Mouse (Mus musculus): ENCODE measurements at regions not wholly inside any gene's neighbourhood (a gene's known extent, or its start where the extent isn't known, plus 50 kb on each side); places are given as distances from the start of the nearest gene placed in this dataset.

DNA sequence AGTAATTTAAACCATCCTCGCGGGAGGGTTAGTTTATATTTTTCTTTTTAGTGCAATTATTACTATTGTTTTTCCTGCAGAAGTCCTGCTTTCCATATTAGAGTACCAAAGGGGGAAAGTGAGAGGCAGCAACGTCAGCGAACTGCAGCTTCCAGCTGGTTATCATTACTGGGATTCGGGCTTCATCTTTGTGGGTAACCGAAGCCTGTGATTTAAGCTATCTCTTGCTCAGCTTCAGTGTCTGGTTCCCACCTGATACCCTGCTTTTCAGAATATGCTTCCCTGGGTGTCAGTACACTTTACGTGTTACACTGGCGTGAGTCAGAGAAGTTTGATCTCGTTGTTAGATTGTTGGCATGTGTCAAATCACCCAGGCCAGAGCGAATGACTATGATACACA lies 539.3 kb downstream of the Bnc2 start:
- H3K4me2 ChIP-seq (replicated peaks; ENCODE audit: low read depth, low read length), result no peak overlapping the region
- no peaks in the 10 kb centered on the region for H3K36me3 ChIP-seq (ENCODE audit: insufficient read depth, low read length)
- H3K4me3 ChIP-seq (ENCODE audit: low read length), result no peak overlapping the region
- no peak overlapping the region for H3K9ac ChIP-seq (replicated peaks; ENCODE audit: low read length)
- H3K9me3 ChIP-seq (ENCODE audit: low read length), result peaks cover under 1% of the 10 kb centered on the region; the same call in 1 of the 2 replicates
- no peaks in the 10 kb centered on the region for H3K27me3 ChIP-seq (ENCODE audit: insufficient read depth, low read length)
- no peak for ATAC-seq (ENCODE audit: low FRiP score, low TSS enrichment)
- no peak overlapping the region for H3K27ac ChIP-seq (ENCODE audit: low read length)
- 72% methylated on average over 10 of the region's 10 CpGs for WGBS
- H3K4me1 ChIP-seq (ENCODE audit: insufficient read depth, low read length), result peaks cover 14% of the 10 kb centered on the region

DNA sequence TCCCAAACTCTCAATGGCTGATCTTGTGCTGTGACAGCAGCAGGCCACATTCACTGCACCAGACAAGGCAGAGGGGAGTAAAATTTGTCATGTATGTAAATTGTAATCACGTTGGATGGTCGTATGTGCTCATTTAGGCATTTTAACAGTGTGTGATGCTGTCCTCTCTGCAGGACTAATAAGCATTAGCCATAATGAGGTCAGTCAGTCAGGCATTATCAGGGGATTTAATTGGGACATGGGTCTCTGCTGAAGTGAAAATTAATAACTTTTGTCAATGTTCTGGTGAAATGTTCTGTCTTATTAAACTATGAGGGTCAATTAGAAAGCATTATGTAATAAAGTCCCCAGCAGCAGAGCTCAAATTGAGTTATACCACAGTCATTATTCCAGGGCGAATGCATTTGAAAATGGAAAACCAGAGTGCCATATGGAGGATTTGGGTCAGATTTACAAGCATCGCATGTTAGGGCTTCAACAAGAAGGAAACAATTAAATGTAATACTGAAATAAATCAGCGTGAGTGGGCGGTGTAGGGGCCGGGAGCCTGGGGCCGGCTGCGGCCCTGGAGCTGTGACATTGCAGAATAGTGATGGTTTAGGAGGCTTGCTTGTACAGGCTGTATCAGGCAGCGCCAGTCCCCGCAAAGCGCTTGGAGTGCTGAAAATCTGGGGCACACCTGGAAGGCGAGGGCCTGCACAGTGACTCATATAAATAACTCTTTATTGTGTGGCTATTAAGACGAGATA lies 537.7 kb downstream of the Bnc2 start:
- 35% methylated on average over 14 of the region's 14 CpGs for WGBS
- H3K27ac ChIP-seq (ENCODE audit: low read length), result no peak overlapping the region

DNA sequence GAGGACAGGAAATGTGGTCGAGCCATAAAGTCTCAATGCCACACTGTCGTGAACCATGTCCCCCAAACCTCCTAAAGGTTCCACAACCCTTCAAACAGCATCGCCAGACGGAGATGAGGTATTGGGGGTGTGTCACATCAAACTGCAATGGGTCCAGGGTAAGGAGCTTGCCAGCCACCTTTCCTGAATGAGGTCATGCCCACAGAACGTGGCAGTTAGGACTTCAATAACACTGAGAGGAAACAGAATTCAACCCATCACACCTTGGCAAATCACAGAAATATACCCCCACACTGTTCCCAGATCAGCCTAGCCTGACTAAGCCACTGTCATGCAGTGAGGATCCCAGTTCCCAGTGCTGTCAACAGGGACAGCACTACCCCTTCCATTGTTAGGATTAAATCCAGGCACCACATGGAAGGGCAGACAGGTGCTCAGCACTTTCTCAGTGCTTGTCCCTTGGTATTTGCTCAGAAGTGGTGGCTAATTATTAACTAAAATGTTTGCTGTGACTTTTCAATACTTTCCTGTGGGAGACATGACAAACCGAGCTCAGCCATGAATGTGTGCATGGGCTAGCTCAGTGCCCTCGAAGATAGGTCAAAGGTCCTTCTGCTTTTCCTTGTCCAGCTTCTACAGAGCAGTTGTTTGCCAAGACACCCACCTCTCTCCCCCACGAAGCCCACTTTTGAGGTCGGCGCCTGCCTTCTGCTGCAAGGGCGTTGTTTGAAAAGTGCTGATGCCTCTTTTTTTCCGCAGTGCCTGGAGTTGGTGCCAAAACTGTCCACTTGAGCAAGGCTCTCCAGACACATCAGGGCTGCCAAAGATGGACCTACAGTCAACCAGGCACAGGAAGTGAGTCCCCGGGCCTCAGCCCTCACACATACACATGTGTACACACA lies 525.7 kb downstream of the Bnc2 start:
- H3K4me3 ChIP-seq (ENCODE audit: low read length), result no peak overlapping the region
- H3K4me1 ChIP-seq (ENCODE audit: insufficient read depth, low read length), result no peaks in the 10 kb centered on the region
- 67% methylated on average over 13 of the region's 13 CpGs for WGBS
- no peaks in the 10 kb centered on the region for H3K27me3 ChIP-seq (ENCODE audit: insufficient read depth, low read length)
- no peak overlapping the region; the same call in 1 of the 2 replicates for H3K9ac ChIP-seq (replicated peaks; ENCODE audit: low read length)
- ATAC-seq (ENCODE audit: low FRiP score, low TSS enrichment), result peak; percentile 79
- H3K4me2 ChIP-seq (replicated peaks; ENCODE audit: low read depth, low read length), result no peak overlapping the region
- H3K9me3 ChIP-seq (ENCODE audit: low read length), result no peaks in the 10 kb centered on the region
- no peak overlapping the region for H3K27ac ChIP-seq (ENCODE audit: low read length)
- H3K36me3 ChIP-seq (ENCODE audit: insufficient read depth, low read length), result no peaks in the 10 kb centered on the region

More for the DNA sequence above, 537.7 kb downstream of the Bnc2 start:
- no peaks in the 10 kb centered on the region for H3K36me3 ChIP-seq (ENCODE audit: insufficient read depth, low read length)
- H3K4me2 ChIP-seq (replicated peaks; ENCODE audit: low read depth, low read length), result no peak overlapping the region
- no peak overlapping the region for H3K9ac ChIP-seq (replicated peaks; ENCODE audit: low read length)
- H3K9me3 ChIP-seq (ENCODE audit: low read length), result peaks cover 5% of the 10 kb centered on the region; the same call in 1 of the 2 replicates
- no peaks in the 10 kb centered on the region for H3K27me3 ChIP-seq (ENCODE audit: insufficient read depth, low read length)
- H3K4me1 ChIP-seq (ENCODE audit: insufficient read depth, low read length), result peaks cover 14% of the 10 kb centered on the region
- no peak overlapping the region for H3K4me3 ChIP-seq (ENCODE audit: low read length)
- ATAC-seq (ENCODE audit: low FRiP score, low TSS enrichment), result peak; percentile 80

DNA sequence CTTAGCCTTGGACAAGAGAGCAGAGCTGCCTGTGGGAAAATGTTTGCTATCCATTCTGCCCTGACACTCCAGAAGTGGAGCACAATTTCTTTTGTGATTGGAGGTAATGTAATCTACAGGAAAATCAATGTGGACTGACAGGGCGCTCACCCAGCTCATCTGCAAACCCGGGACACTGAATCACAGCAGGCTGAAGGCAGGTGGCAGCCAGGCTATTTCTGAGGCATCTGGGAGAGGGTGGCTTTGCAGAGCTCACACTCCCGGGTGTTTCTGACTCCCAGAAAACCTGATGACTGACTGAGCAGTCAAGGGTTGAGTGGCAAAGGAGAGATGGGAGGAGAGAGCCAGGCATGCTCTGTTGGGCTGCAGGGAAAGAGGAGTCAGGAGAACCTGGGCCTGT lies 524.4 kb downstream of the Bnc2 start:
- no peak for ATAC-seq (ENCODE audit: low FRiP score, low TSS enrichment)
- Histone ChIP-seq H3K4me1 (ENCODE audit: insufficient read depth, low read length) (no peaks in the 10 kb centered on the region), H3K4me2 (replicated peaks; ENCODE audit: low read depth, low read length) (no peak overlapping the region), H3K36me3 (ENCODE audit: insufficient read depth, low read length) (no peaks in the 10 kb centered on the region), H3K27ac (ENCODE audit: low read length) (no peak overlapping the region), H3K9me3 (ENCODE audit: low read length) (no peaks in the 10 kb centered on the region), H3K4me3 (ENCODE audit: low read length) (no peak overlapping the region), H3K27me3 (ENCODE audit: insufficient read depth, low read length) (no peaks in the 10 kb centered on the region), H3K9ac (replicated peaks; ENCODE audit: low read length) (no peak overlapping the region)
- 39% methylated on average over 3 of the region's 3 CpGs for WGBS

DNA sequence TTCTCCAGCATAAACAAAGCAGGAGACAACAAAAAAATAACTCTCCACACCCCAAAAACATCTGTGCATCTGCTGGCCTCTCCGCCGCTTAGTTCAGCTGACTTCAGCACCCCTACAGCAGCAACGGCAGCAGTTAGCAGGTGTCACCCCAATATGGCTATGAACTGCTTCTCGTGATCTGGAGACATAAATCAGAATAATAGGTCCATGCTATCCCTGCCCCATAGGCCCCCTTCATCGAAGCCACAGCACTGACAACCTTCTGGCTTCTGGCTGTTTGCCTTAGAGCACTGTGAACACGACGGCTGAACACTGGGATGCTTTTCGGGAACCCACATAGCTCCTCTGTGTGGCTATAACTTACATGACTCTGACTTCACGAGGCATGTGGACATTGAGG lies 523.8 kb downstream of the Bnc2 start:
- 59% methylated on average over 9 of the region's 9 CpGs for WGBS
- Histone ChIP-seq H3K27ac (ENCODE audit: low read length) (no peak overlapping the region), H3K4me2 (replicated peaks; ENCODE audit: low read depth, low read length) (no peak overlapping the region), H3K9ac (replicated peaks; ENCODE audit: low read length) (no peak overlapping the region), H3K4me3 (ENCODE audit: low read length) (no peak overlapping the region), H3K36me3 (ENCODE audit: insufficient read depth, low read length) (no peaks in the 10 kb centered on the region), H3K9me3 (ENCODE audit: low read length) (no peaks in the 10 kb centered on the region), H3K4me1 (ENCODE audit: insufficient read depth, low read length) (no peaks in the 10 kb centered on the region), H3K27me3 (ENCODE audit: insufficient read depth, low read length) (no peaks in the 10 kb centered on the region)
- ATAC-seq (ENCODE audit: low FRiP score, low TSS enrichment), result no peak

DNA sequence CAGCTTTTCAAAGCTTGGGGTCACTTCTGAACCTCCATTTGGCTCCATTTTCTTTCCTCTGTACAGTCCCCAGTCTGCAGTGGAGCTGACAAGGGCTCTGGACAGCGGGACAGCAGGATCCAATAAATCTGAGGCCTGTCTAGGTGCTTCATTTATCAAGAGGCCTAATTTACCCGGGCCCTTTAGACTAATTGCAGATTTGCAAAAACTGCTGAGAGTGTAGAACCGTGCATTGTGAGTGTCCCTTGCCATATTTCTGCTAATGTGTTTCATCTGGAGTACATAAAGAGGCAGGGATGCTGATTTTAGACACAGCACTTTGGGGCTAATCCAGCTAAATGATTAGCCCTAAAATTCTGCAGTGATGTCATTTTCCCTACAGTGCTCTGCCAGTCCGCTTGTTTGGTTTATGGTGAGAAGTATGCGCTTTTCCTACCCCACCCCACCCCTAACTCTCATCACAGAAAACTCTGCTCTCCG lies 523.1 kb downstream of the Bnc2 start:
- no peak overlapping the region for H3K27ac ChIP-seq (ENCODE audit: low read length)

DNA sequence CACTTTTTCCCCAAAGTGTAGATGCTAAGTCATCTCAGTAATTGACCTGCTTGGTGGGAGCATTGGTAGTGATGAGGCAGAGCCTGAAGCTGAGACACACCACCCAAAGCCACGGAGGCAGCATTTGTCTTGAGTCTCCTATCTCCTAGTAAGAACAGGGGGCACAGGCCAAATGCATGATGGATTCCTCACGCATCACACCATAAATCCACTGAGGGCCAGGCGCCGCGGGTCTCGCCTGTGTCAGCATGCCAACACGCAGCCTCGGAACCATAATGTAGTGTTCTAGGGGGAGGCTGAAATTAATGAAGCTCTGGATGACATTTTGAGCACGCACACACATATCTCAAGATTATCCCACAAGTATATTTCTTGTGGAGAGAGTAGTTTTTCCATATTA lies 521.5 kb downstream of the Bnc2 start:
- H3K4me1 ChIP-seq (ENCODE audit: insufficient read depth, low read length), result no peaks in the 10 kb centered on the region
- H3K4me3 ChIP-seq (ENCODE audit: low read length), result no peak overlapping the region
- H3K4me2 ChIP-seq (replicated peaks; ENCODE audit: low read depth, low read length), result no peak overlapping the region
- ATAC-seq (ENCODE audit: low FRiP score, low TSS enrichment), result no peak
- no peak overlapping the region for H3K9ac ChIP-seq (replicated peaks; ENCODE audit: low read length)
- no peaks in the 10 kb centered on the region for H3K9me3 ChIP-seq (ENCODE audit: low read length)
- WGBS, result 86% methylated on average over 9 of the region's 9 CpGs
- no peaks in the 10 kb centered on the region for H3K36me3 ChIP-seq (ENCODE audit: insufficient read depth, low read length)
- no peak overlapping the region for H3K27ac ChIP-seq (ENCODE audit: low read length)
- no peaks in the 10 kb centered on the region for H3K27me3 ChIP-seq (ENCODE audit: insufficient read depth, low read length)

More for the DNA sequence above, 523.1 kb downstream of the Bnc2 start:
- Histone ChIP-seq H3K9ac (replicated peaks; ENCODE audit: low read length) (0 out of 2 replicates have a peak overlapping the region, but pooled peaks have one; percentile 22), H3K36me3 (ENCODE audit: insufficient read depth, low read length) (no peaks in the 10 kb centered on the region), H3K9me3 (ENCODE audit: low read length) (no peaks in the 10 kb centered on the region), H3K4me3 (ENCODE audit: low read length) (no peak overlapping the region), H3K27me3 (ENCODE audit: insufficient read depth, low read length) (no peaks in the 10 kb centered on the region), H3K4me2 (replicated peaks; ENCODE audit: low read depth, low read length) (no peak overlapping the region), H3K4me1 (ENCODE audit: insufficient read depth, low read length) (no peaks in the 10 kb centered on the region)
- WGBS, result 37% methylated on average over 6 of the region's 6 CpGs
- ATAC-seq (ENCODE audit: low FRiP score, low TSS enrichment), result no peak

DNA sequence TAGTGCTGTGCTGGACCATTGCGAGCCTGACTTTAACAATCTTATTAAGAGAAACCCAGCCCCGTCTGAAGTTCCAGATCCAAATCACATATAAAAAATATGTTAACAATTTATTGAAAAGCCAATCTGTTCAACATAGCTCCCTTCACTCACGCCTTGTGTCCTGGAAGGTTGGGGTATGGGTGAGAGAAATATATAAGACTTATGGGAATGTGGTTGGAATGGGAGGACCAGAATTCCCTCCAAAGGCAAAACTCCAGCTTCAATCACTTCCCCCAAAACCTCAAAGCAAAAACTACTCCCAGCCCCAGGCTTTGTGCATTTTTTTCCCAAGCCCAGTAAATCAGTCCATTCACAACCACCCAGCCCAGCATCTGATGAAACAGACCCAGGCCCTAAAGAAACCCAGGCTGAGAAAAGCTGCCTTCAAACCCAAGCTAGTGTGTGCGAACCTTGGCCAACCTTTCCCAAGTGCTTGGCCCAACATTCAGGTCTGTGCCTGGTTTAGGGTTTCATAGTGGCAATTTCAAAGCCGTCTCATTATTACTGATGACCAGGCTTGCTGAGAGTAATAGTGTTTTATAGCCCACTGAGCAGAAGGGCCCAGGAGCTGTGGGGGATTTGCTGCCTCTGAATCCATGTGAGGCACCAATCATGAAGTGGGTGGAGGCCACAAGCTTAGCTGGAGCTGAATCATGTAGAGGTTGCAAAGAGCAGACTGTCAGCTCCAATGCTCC lies 517.0 kb downstream of the Bnc2 start:
- no peak overlapping the region for H3K27ac ChIP-seq (ENCODE audit: low read length)

DNA sequence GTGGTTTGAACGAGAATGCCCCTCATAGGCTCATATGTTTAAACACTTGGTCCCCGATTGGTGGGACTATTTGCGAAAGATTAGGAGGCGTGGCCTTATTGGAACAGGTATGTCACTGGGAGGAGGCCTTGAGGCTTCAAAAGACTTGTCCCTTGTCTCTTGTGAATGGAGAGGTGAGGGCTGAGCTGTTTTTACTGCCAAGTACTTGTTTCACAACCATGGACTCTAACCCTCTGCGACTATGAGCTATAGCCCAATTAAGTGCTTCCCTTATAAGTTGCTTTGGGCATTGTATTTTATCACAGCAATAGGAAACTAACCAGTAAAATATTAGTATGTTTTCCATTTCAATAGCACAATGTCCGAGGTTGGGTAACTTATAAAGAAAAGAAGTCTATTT lies 511.7 kb downstream of the Bnc2 start:
- Histone ChIP-seq H3K4me1 (ENCODE audit: insufficient read depth, low read length) (no peaks in the 10 kb centered on the region), H3K36me3 (ENCODE audit: insufficient read depth, low read length) (no peaks in the 10 kb centered on the region), H3K4me2 (replicated peaks; ENCODE audit: low read depth, low read length) (no peak overlapping the region), H3K9me3 (ENCODE audit: low read length) (no peaks in the 10 kb centered on the region), H3K27me3 (ENCODE audit: insufficient read depth, low read length) (no peaks in the 10 kb centered on the region), H3K27ac (ENCODE audit: low read length) (no peak overlapping the region), H3K4me3 (ENCODE audit: low read length) (no peak overlapping the region), H3K9ac (replicated peaks; ENCODE audit: low read length) (no peak overlapping the region)
- 95% methylated on average over 6 of the region's 6 CpGs for WGBS
- ATAC-seq (ENCODE audit: low FRiP score, low TSS enrichment), result no peak

More for the DNA sequence above, 517.0 kb downstream of the Bnc2 start:
- Histone ChIP-seq H3K4me3 (ENCODE audit: low read length) (no peak overlapping the region), H3K9me3 (ENCODE audit: low read length) (no peaks in the 10 kb centered on the region), H3K36me3 (ENCODE audit: insufficient read depth, low read length) (no peaks in the 10 kb centered on the region), H3K4me2 (replicated peaks; ENCODE audit: low read depth, low read length) (no peak overlapping the region), H3K27me3 (ENCODE audit: insufficient read depth, low read length) (no peaks in the 10 kb centered on the region), H3K4me1 (ENCODE audit: insufficient read depth, low read length) (no peaks in the 10 kb centered on the region), H3K9ac (replicated peaks; ENCODE audit: low read length) (no peak overlapping the region)
- no peak for ATAC-seq (ENCODE audit: low FRiP score, low TSS enrichment)
- WGBS, result 74% methylated on average over 5 of the region's 5 CpGs

All from kidney, embryonic 16.5 days (tissue).